Mouse (Mus musculus) midbrain, embryonic 10.5 days (tissue): ENCODE measurements at regions not wholly inside any gene's neighbourhood (a gene's known extent, or its start where the extent isn't known, plus 50 kb on each side); places are given as distances from the start of the nearest gene placed in this dataset.
A peak's percentile ranks its signal among the peaks of the same experiment; 100 is the strongest.

Experiments used
- DNase-seq: peaks from one replicate; pipeline ENCODE4 v3.0.0-alpha.2; 2017; ENCODE audit warnings: low spot score
- H3K27ac ChIP-seq: fragments of 300-500 bp; sonication (generic); replicated peaks from 2 replicates; pipeline ENCODE4 v1.5.1; 2016; ENCODE audit warnings: mild to moderate bottlenecking
- H3K27me3 ChIP-seq: fragments of 300-500 bp; sonication (generic); 2 replicates; pipeline ENCODE4 v1.6.1; 2016; ENCODE audit warnings: low read depth, mild to moderate bottlenecking; ENCODE audit not compliant: poor library complexity, severe bottlenecking
- H3K36me3 ChIP-seq: fragments of 300-500 bp; sonication (generic); 2 replicates; pipeline ENCODE4 v1.6.1; 2016; ENCODE audit warnings: mild to moderate bottlenecking, moderate library complexity
- H3K4me1 ChIP-seq: fragments of 300-500 bp; sonication (generic); 2 replicates; pipeline ENCODE4 v1.6.1; 2016
- H3K4me3 ChIP-seq: fragments of 300-500 bp; sonication (generic); 2 replicates; pipeline ENCODE4 v1.5.1; 2016; ENCODE audit warnings: mild to moderate bottlenecking, moderate library complexity
- H3K9me3 ChIP-seq: fragments of 300-500 bp; sonication (generic); replicated peaks from 2 replicates; pipeline ENCODE4 v1.6.1; 2016; ENCODE audit warnings: mild to moderate bottlenecking
- WGBS: fragments of 180-500 bp; shearing (Covaris S2); methylation state at CpG from one replicate; pipeline ENCODE4 v1.1.7; 2016; 5-methylcytosine and 5-hydroxymethylcytosine counted together

DNA sequence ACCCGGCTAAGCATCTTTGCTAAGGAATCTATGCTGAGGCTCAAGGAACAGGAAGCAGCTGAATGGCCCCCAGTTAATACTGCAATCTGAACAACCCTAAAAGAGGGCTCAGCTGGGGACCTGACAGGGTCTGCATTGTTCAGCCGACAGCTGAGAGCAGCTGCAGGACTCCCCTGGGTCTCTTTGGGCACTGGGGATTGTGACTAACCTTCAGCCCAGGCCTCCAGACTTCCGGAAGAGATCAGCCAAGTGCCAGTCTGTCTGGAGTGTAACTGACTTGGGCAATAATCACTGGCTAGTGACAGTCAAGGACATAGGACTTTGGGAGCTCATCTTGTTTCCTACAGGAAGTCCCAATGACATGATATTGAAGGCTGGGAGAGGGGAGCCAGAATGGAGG is 73.1 kb downstream of the Rpusd4 start:
- H3K27me3 ChIP-seq: peaks cover 88% of the 10 kb centered on the region
- peak overlapping the region; percentile 13; the same call in 1 of the 2 replicates for H3K27ac ChIP-seq
- no peaks in the 10 kb centered on the region for H3K9me3 ChIP-seq
- H3K36me3 ChIP-seq: no peaks in the 10 kb centered on the region
- no peak for DNase-seq
- H3K4me3 ChIP-seq: no peak overlapping the region
- H3K4me1 ChIP-seq: peaks cover 54% of the 10 kb centered on the region
- 34% methylated on average over 3 of the region's 3 CpGs for WGBS

DNA sequence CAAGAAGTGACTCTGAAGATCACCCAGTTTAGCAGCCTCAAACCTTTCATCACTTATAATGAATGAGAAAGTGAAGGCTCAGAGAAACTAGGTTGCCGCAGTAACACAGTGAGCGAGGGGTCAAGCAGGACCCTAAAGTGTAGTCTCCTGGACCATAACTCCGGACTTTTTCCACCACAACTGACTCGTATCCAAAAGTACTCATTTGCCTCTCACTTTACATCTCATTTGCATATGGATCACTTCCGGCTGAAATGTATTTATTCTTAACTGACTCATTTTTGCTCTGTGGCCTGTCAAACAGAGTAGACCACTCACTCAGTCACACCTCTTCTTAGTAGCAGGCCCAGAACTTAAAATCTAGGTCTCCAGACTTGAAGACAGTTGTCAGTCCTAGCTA is 73.7 kb downstream of the Rpusd4 start:
- 88% methylated on average over 5 of the region's 5 CpGs for WGBS
- Histone ChIP-seq H3K27ac (peak overlapping the region; percentile 13; the same call in 1 of the 2 replicates), H3K9me3 (no peaks in the 10 kb centered on the region), H3K4me3 (no peak overlapping the region), H3K27me3 (peaks cover 88% of the 10 kb centered on the region), H3K36me3 (no peaks in the 10 kb centered on the region), H3K4me1 (peaks cover 48% of the 10 kb centered on the region)
- DNase-seq: no peak

DNA sequence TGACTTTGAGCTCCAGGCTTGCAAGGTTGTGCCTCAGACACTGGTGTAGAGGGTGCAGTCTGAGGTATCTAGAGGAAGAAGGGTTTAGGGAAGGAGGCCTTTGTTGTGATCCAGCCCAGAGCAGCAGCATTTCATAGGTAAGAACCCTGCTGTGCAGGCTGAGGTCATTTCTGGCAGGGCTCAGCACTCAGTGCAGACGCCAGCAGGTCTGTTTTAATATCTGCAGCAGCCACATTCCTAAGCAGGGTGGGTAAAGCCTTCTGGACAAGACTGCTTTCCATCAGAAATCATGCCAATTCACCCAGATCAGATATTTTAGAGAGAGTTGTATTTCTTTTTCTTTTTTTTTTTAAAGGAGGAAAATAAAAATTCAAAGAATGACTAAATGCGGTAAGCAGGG is 74.8 kb downstream of the Rpusd4 start:
- Histone ChIP-seq H3K27ac (0 out of 2 replicates have a peak overlapping the region, but pooled peaks have one; percentile 33), H3K9me3 (no peaks in the 10 kb centered on the region), H3K4me3 (no peak overlapping the region), H3K27me3 (peaks cover 85% of the 10 kb centered on the region), H3K36me3 (no peaks in the 10 kb centered on the region), H3K4me1 (peaks cover 42% of the 10 kb centered on the region)
- no peak for DNase-seq
- WGBS: 44% methylated on average over 2 of the region's 2 CpGs

DNA sequence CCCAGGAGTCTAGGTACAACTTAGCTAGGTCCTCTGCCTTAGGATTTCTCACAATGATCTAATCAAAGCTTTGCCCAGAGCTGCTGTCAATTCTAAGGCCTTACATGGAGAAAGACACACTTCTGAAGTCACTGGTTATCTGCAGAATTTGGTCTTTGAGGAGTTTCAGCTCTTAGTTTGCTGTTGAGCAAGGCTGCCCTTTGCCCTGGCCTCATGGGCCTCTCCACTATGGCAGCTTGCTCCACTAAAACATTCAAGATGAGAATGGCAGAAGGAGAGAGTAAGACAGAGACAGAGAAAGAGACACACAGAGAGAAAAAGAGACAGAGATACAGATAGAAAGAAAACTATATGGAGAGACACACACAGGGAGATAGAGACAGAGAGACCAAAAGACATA is 75.7 kb downstream of the Rpusd4 start:
- H3K27ac ChIP-seq: no peak overlapping the region
- H3K27me3 ChIP-seq: peaks cover 76% of the 10 kb centered on the region
- peaks cover 42% of the 10 kb centered on the region for H3K4me1 ChIP-seq
- no peak for DNase-seq
- no peak overlapping the region for H3K4me3 ChIP-seq
- no peaks in the 10 kb centered on the region for H3K9me3 ChIP-seq
- H3K36me3 ChIP-seq: no peaks in the 10 kb centered on the region

DNA sequence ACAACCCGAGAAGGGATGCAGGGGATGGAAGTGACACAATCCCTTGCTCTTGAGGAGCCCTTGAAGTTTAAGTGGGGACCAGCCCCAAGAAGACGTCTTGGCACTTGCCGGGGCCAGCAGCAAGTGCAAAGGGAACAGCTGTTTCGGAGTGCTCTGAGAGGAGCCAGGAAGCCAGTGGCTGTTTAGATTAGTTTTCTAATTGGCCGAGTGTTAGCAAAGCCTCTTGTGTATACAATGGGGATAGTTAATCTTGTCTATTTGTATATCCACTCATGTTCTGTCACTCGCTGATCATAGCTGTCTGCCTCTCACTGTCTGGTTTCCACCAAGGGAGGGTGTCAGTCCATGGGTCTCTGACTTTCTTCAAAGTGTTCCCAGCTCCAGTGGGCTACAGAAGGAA is 76.6 kb upstream of the Cdon start:
- H3K27ac ChIP-seq: no peak overlapping the region
- H3K4me3 ChIP-seq: no peak overlapping the region
- H3K9me3 ChIP-seq: no peaks in the 10 kb centered on the region
- H3K27me3 ChIP-seq: peaks cover 66% of the 10 kb centered on the region
- DNase-seq: no peak
- H3K4me1 ChIP-seq: peaks cover 42% of the 10 kb centered on the region
- no peaks in the 10 kb centered on the region for H3K36me3 ChIP-seq
- WGBS: 70% methylated on average over 6 of the region's 6 CpGs

DNA sequence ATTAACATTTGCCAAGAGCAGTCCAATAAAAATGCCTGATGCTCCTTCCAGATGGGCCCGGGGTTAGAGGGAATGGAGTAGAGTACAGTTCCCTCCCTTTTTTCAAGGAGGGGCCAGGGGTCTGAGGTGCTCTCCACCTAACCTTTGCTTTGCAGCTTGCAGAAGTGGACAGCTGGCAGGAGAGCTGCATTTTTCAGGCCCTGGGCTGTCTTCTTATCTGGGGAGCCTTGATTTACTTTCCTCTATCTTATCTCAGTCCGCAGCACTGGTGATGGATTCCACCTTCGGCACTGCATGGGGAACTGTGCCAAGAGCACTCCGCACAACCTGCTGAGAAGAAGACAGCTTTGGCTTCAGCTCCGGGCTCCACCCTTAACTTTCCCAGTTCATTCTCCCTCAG is 74.5 kb upstream of the Cdon start:
- Histone ChIP-seq H3K27ac (no peak overlapping the region), H3K27me3 (peaks cover 46% of the 10 kb centered on the region), H3K4me1 (peaks cover 28% of the 10 kb centered on the region), H3K36me3 (no peaks in the 10 kb centered on the region), H3K4me3 (no peak overlapping the region), H3K9me3 (no peaks in the 10 kb centered on the region)
- DNase-seq: no peak
- 81% methylated on average over 5 of the region's 5 CpGs for WGBS

DNA sequence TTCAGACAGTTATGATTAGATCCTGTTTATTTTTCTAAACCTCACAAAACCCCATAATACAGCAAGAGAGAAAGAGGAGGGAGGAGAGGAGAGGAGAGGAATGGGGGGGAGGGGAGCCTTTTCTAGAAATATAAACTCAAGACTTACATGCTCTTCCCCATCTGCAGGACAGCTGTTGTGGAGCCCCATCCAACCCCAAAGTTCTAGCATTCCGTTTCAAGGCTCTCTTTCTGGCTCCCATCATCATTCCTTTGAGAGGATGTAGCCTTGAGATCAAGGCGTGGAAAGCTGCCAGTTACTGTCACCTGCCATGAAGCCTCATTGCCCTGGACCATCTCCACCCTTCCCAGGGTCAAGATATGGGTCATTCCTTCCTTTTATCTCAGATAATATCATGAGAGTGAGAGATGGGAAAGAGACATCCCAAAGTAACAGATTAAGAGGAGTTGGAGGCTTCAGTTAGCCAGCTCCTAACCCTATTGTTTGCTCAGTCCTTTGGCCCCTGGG is 70.8 kb upstream of the Cdon start:
- Histone ChIP-seq H3K27me3 (peaks cover 25% of the 10 kb centered on the region), H3K4me1 (peaks cover 6% of the 10 kb centered on the region), H3K4me3 (no peak overlapping the region), H3K27ac (no peak overlapping the region), H3K36me3 (no peaks in the 10 kb centered on the region), H3K9me3 (no peaks in the 10 kb centered on the region)
- DNase-seq: no peak
- 76% methylated on average over 2 of the region's 2 CpGs for WGBS

DNA sequence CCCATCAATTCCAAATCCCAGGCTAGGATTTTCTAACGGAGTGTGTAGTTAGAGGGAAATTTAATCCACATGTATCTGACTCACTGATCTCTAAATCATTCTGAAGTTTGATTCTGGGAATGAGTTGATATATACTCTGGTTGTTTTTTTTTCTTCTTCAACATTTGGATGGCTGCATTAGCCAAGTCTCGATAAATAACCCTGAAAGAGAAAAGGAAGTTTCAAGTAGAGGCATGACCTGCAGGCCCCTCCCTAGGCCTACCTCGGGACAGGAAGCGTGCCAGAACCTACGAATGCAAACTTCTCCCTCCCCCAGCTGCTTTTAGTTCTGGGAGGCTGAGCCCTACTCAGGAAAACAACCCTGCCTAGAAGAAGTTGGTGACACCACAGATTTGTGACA is 69.4 kb upstream of the Cdon start:
- H3K27me3 ChIP-seq: peaks cover 11% of the 10 kb centered on the region; the same call in 1 of the 2 replicates
- DNase-seq: no peak
- no peak overlapping the region for H3K27ac ChIP-seq
- H3K4me1 ChIP-seq: peaks cover 6% of the 10 kb centered on the region
- H3K4me3 ChIP-seq: no peak overlapping the region
- 80% methylated on average over 5 of the region's 5 CpGs for WGBS
- H3K9me3 ChIP-seq: no peaks in the 10 kb centered on the region
- no peaks in the 10 kb centered on the region for H3K36me3 ChIP-seq

DNA sequence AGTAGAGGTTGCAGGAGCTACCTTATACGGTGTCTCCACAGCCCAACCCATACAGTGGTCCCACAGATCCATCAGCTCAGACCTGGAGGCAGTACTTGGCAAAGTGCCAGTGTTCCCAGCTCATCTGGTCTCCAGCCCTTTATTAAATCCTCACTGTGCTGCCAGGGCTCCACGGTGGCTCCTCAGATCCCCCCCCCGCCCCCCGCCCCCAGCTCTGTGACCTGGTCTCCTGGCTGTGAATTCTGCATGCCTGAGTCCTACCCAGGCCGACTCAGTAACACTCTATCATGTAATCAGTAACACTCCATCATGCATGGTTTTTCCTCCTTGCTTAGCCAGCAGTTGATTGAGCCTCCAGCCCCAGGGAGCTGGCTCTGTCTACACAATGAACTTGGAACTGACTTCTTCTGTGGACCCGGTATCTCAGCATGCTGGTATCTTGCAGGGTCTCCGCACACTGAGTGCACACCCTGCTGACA is 66.2 kb upstream of the Cdon start:
- H3K27me3 ChIP-seq: peaks cover 7% of the 10 kb centered on the region; the same call in 1 of the 2 replicates
- no peak overlapping the region for H3K27ac ChIP-seq
- 89% methylated on average over 7 of the region's 7 CpGs for WGBS
- H3K4me1 ChIP-seq: peaks cover 10% of the 10 kb centered on the region
- H3K4me3 ChIP-seq: no peak overlapping the region
- no peaks in the 10 kb centered on the region for H3K9me3 ChIP-seq
- no peak for DNase-seq
- no peaks in the 10 kb centered on the region for H3K36me3 ChIP-seq

DNA sequence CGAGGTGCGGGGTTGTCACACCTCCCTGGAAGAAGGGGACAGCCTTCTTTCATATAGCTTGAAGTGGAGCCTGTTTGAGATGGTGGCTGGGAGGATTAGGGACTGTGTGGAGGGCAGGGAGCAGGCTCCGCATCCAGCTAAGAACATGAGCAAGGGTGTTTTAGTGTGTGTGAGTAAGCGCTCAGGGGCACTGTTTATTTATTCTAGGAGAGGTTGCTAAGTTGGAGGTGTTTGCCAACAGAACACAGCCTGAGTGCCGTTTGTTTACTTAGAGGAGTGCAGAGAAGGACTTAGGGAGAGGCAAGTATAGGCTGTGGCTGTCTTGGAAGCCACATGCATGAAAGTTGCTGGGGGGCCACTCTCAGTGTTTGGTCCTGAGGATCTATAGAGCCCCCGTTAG is 61.2 kb upstream of the Cdon start:
- Histone ChIP-seq H3K36me3 (no peaks in the 10 kb centered on the region), H3K27ac (peak overlapping the region; percentile 69), H3K27me3 (peaks cover 28% of the 10 kb centered on the region), H3K9me3 (no peaks in the 10 kb centered on the region), H3K4me1 (peaks cover 56% of the 10 kb centered on the region), H3K4me3 (no peak overlapping the region)
- no peak for DNase-seq
- 60% methylated on average over 6 of the region's 6 CpGs for WGBS

DNA sequence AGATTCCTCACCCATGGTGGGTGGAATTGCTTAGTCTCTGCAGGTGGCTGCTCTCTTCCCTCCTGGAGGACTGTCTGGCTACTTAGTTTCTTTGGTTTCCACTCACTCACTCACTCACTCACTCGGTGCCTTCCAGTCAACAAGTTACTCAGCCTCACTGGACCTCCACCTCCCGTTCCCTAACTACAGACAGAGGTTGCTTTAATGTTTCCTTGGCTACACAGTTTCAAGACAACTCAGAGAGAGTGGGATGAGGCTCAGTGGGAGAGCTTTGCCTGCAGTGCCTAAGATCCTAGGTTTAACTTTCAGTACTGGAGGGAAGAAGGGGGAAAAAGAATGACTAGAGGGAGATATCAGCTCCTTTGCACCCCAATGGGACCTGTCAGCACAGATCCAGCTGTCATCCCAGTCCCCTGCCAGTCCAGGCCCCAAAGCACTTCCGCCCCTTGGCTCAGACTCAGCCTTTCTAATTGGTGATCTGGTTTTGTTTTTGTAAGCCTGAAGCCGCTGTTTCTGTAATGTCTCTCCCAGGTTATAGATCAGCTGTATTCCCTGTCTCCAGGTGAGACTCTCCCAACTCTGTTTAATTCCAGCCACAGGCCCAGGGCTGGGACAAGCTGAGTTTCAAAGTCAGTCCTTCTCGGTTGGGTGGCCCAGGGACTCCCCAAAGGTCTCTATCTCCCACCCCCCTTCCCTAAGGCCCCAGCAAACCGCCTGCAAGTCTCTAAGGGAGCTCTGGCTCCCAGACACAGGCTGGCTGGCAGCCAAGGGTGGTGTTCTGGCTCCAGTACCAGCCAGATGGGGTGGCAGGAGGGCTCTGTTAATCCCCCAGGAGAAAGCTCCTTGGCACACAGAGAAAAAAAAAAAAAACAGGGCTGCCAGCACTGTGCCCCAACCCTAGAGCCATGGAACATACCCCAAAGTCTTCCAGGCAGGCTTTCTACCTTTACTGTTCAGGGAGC is 60.5 kb upstream of the Cdon start:
- H3K4me1 ChIP-seq: peaks cover 52% of the 10 kb centered on the region
- H3K36me3 ChIP-seq: no peaks in the 10 kb centered on the region
- no peak for DNase-seq
- no peak overlapping the region for H3K4me3 ChIP-seq
- H3K27ac ChIP-seq: peak overlapping the region; percentile 69
- H3K9me3 ChIP-seq: no peaks in the 10 kb centered on the region
- WGBS: 49% methylated on average over 6 of the region's 6 CpGs
- H3K27me3 ChIP-seq: peaks cover 29% of the 10 kb centered on the region

DNA sequence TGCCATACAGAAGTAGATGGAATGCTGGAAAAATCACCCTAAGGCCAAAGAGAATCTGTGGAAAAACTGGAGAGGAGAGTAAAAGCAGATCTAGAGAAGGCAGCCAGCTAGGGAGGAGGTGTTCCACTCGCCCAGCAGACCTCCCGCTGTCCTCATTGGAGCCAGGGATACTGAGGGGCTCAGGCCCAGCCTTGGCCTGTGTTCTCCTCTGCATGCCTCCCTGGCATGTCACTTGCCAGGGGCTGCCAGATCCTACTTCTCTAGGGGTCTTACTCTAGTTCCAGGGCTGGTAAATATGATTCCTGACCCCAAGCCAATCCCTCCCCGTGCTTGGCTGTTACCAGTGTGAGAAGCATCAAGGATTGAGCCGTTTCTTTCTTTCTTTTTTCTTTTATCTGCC is 59.5 kb upstream of the Cdon start:
- Histone ChIP-seq H3K36me3 (no peaks in the 10 kb centered on the region), H3K4me1 (peaks cover 52% of the 10 kb centered on the region), H3K27me3 (peaks cover 29% of the 10 kb centered on the region), H3K9me3 (no peaks in the 10 kb centered on the region), H3K4me3 (no peak overlapping the region), H3K27ac (peak overlapping the region; percentile 69)
- DNase-seq: no peak
- WGBS: 50% methylated on average over 4 of the region's 4 CpGs

DNA sequence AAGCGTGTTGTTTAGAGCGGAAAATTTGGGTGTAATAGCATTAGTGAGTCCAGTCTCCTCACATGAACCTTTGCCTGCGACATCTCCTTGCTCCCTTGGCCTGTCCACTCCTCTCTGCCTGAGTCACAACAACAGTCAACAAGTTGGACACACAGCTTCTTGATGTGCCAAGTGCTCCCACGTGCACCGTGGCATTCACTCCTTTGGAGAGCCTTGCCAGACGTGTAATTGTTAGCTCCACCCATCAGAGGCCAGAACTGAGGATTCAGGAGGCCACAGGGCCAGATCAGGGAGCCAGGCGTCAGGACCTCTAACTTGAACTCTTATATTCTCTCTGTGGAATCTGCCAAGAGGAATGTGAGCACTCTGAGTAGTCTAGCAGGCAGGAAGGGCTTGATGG is 58.7 kb upstream of the Cdon start:
- H3K9me3 ChIP-seq: no peaks in the 10 kb centered on the region
- H3K4me3 ChIP-seq: no peak overlapping the region
- H3K36me3 ChIP-seq: no peaks in the 10 kb centered on the region
- peaks cover 55% of the 10 kb centered on the region for H3K4me1 ChIP-seq
- WGBS: 72% methylated on average over 7 of the region's 7 CpGs
- no peak for DNase-seq
- peaks cover 29% of the 10 kb centered on the region for H3K27me3 ChIP-seq
- H3K27ac ChIP-seq: peak overlapping the region; percentile 43; the same call in 1 of the 2 replicates
